Mouse (Mus musculus): ENCODE results near the gene Dpagt1. TPM values are rescaled to one million over a fixed set of nuclear protein-coding genes. Genes with fewer than 3 reads are reported as not detected.
A peak's percentile ranks its signal among the peaks of the same experiment; 100 is the strongest.
"Not testable (repeated sequence)": the region's sequence is repeated elsewhere in the genome, so short reads cannot be mapped to it uniquely, and the experiment has no call there.

Dpagt1 gene
- polyA plus RNA-seq, 1 experiment, result 24.0 TPM

DNA sequence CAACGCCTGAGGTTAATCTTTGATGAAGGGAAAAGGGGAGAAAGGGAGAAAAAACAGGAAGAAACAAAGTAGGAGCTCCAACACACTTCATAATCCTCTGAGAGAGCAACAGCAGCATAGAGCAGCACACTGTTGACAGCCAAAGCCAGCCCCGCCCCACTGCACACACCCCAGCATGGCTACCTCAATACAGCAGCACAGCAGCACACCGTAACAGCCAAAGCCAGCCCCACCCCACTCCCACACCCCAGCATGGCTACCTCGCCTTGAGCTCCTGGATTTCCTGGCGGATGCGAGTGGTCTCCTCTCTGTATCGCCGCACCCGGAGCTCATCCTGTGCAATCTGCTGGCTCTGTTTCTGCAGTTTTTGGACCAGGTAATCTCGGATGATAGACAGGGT lies 26.5 kb downstream of the Dpagt1 start:
- no peaks in the 10 kb centered on the region for H3K4me1 ChIP-seq (ENCODE audit: control insufficient read depth, insufficient read depth, insufficient read length)
- H3K27me3 ChIP-seq (ENCODE audit: control insufficient read depth, insufficient read depth, low read length), result no peaks in the 10 kb centered on the region
- no peak for DNase-seq (ENCODE audit: low read depth in 1 of 2, low spot score in 2 of 2)
- no peak for TF ChIP-seq CTCF (IDR thresholded peaks at IDR 0.05; ENCODE audit: extremely low read depth, insufficient read depth, insufficient read length, insufficient replicate concordance)
- no peak for TF ChIP-seq POLR2A (IDR thresholded peaks at IDR 0.05; ENCODE audit: low read depth, low read length)
- peaks cover 69% of the 10 kb centered on the region for H3K36me3 ChIP-seq (ENCODE audit: control insufficient read depth, insufficient read depth, low read length)
- 97% methylated on average over 10 of the region's 10 CpGs for WGBS
- no peak overlapping the region for H3K4me3 ChIP-seq (ENCODE audit: extremely low read depth, insufficient read depth, insufficient read length)
- H3K27ac ChIP-seq (ENCODE audit: insufficient read depth, low read length), result no peak overlapping the region

DNA sequence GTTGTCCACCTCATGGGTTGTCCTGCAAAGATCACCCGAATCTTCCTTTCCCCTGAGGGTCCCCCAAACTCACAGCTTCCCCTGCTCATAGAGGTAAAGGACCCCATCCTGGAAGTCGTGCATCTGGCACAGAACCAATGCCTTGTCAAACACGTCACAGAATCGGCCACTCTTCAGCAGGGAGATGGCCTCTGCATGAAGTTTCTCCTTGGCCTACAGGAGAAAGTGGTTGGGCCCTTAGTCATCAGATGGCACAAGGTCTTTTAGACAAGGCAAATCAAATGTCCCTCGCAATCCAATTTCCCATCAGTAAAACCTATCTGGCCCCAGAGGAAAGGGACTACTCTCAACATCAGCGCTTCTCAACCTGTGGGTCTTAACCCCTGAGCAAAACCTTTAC lies 27.3 kb downstream of the Dpagt1 start:
- no peaks in the 10 kb centered on the region for H3K4me1 ChIP-seq (ENCODE audit: control insufficient read depth, insufficient read depth, insufficient read length)
- TF ChIP-seq CTCF (IDR thresholded peaks at IDR 0.05; ENCODE audit: extremely low read depth, insufficient read depth, insufficient read length, insufficient replicate concordance) (no peak), POLR2A (IDR thresholded peaks at IDR 0.05; ENCODE audit: low read depth, low read length) (no peak)

DNA sequence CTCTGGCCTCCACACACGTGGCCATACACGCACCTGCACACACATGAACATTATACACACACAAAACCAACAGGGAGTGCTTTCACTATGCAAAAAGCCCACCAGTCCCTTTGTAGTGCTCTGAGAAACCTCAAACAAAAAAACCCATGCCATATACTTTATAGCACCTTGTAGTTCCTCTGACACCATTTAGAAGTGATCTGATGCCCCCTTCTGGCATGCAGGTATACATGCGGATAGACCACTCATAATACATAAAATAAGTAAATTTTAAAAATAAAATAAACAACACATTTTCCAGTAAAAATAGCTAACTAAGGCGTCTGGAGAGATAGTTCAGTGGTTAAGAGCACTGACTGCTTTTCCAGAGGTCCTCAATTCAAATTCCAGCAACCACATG lies 31.4 kb downstream of the Dpagt1 start:
- peaks cover 4% of the 10 kb centered on the region; the same call in 1 of the 2 replicates for H3K4me1 ChIP-seq (ENCODE audit: control insufficient read depth, insufficient read depth, insufficient read length)
- no peaks in the 10 kb centered on the region for H3K27me3 ChIP-seq (ENCODE audit: control insufficient read depth, insufficient read depth, low read length)
- TF ChIP-seq CTCF (IDR thresholded peaks at IDR 0.05; ENCODE audit: extremely low read depth, insufficient read depth, insufficient read length, insufficient replicate concordance) (no peak), POLR2A (IDR thresholded peaks at IDR 0.05; ENCODE audit: low read depth, low read length) (no peak)
- H3K4me3 ChIP-seq (ENCODE audit: extremely low read depth, insufficient read depth, insufficient read length), result no peak overlapping the region
- H3K36me3 ChIP-seq (ENCODE audit: control insufficient read depth, insufficient read depth, low read length), result peaks cover 54% of the 10 kb centered on the region
- no peak overlapping the region for H3K27ac ChIP-seq (ENCODE audit: insufficient read depth, low read length)
- peak in 1 of 2 experiments; percentile 25 for DNase-seq (ENCODE audit: low read depth in 1 of 2, low spot score in 2 of 2)
- WGBS, result 67% methylated on average over 4 of the region's 4 CpGs

More for the DNA sequence above, 27.3 kb downstream of the Dpagt1 start:
- 93% methylated on average over 6 of the region's 6 CpGs for WGBS
- H3K36me3 ChIP-seq (ENCODE audit: control insufficient read depth, insufficient read depth, low read length), result peaks cover 67% of the 10 kb centered on the region
- no peaks in the 10 kb centered on the region for H3K27me3 ChIP-seq (ENCODE audit: control insufficient read depth, insufficient read depth, low read length)
- no peak for DNase-seq (ENCODE audit: low read depth in 1 of 2, low spot score in 2 of 2)
- H3K4me3 ChIP-seq (ENCODE audit: extremely low read depth, insufficient read depth, insufficient read length), result no peak overlapping the region
- H3K27ac ChIP-seq (ENCODE audit: insufficient read depth, low read length), result no peak overlapping the region

DNA sequence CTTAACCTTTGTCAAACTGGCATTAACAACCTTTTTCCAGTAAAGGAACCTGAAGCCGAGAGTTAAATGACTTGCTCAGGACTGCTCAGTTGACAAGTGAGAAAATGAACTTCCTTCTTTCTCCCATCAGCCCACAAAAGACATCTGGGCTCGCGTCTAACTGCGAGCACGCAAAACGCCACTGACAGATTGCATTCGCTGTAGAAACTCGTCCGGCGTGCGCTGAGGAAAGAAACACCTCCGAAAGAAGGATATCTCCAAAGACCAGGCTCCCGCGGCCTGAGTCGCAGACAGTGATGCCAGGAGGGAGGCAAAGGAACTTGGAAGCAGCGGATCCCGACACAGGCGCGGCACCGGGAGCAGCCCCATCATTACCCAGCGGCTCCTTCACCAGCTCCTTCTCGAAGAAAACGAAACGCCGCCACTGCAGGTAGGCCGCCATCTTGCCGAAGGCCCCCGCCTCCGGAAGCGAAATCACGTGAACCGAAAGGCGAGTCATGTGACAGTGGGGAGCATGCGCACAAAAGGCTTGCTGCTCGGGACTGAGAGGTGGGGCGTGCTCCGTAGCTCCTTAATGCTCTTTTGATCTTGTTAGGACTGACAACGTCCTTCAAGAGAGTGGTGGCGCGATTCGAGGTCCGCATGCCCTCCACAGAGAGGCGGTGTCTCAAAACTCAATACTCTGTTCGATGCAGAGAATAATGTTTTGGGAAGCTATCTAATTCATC lies 35.5 kb downstream of the Dpagt1 start, which contains the start of gene Vps11:
Vps11 (minus strand) TSS at position 481 of the 728 bp plus-strand sequence.
- under 1% methylated on average over 44 of the region's 44 CpGs for WGBS
- TF ChIP-seq POLR2A (IDR thresholded peaks at IDR 0.05; ENCODE audit: low read depth, low read length), result peak; percentile 83
- no peak for TF ChIP-seq CTCF (IDR thresholded peaks at IDR 0.05; ENCODE audit: extremely low read depth, insufficient read depth, insufficient read length, insufficient replicate concordance)
- peaks cover 17% of the 10 kb centered on the region for H3K36me3 ChIP-seq (ENCODE audit: control insufficient read depth, insufficient read depth, low read length)
- H3K27ac ChIP-seq (ENCODE audit: insufficient read depth, low read length), result peak within 1 kb of the TSS; percentile 85
- peaks cover 4% of the 10 kb centered on the region; the same call in 1 of the 2 replicates for H3K4me1 ChIP-seq (ENCODE audit: control insufficient read depth, insufficient read depth, insufficient read length)
- H3K4me3 ChIP-seq (ENCODE audit: extremely low read depth, insufficient read depth, insufficient read length), result peak within 1 kb of the TSS; percentile 99
- peak; percentile 93 to 96 for DNase-seq (ENCODE audit: low read depth in 1 of 2, low spot score in 2 of 2)
- no peaks in the 10 kb centered on the region for H3K27me3 ChIP-seq (ENCODE audit: control insufficient read depth, insufficient read depth, low read length)

DNA sequence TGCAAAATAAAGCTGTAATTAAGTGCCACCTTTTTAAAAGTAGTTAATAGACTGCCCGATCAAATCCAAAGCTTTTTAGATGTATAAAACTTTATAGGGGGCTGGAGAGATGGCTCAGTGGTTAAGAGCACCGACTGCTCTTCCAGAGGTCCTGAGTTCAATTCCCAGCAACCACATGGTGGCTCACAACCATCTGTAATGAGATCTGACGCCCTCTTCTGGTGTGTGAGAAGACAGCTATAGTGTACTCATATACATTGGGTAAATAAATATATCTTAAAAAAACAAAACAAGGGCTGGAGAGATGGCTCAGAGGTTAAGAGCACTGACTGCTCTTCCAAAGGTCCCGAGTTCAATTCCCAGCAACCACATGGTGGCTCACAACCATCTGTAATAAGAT lies 36.1 kb downstream of the Dpagt1 start:
- Histone ChIP-seq H3K27ac (ENCODE audit: insufficient read depth, low read length) (peak overlapping the region; percentile 29; the same call in 1 of the 2 replicates), H3K4me3 (ENCODE audit: extremely low read depth, insufficient read depth, insufficient read length) (peak overlapping the region; percentile 99; the same call in 1 of the 2 replicates), H3K36me3 (ENCODE audit: control insufficient read depth, insufficient read depth, low read length) (peaks cover 13% of the 10 kb centered on the region)
- DNase-seq (ENCODE audit: low read depth in 1 of 2, low spot score in 2 of 2); H3K27me3 ChIP-seq (ENCODE audit: control insufficient read depth, insufficient read depth, low read length); H3K4me1 ChIP-seq (ENCODE audit: control insufficient read depth, insufficient read depth, insufficient read length): not testable (repeated sequence)
- 44% methylated on average over 4 of the region's 4 CpGs for WGBS

DNA sequence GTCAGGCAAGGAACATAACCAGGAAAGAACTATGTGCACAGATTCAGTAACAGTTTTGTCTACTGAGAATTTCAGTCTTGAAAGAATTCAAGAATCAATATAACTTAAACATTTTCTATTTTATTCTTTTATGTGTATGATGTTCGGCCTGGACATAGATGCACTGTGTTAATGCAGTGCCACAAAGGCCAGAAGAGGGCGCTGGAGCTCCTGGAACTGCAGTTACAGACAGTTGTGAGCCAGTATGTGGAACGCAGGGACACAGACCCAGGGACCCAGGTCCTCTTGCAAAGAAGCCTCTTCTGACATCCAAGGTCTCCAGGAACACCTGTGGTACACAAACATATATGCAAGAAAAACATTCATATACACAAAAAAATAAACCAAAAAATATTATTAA lies 38.7 kb downstream of the Dpagt1 start:
- H3K4me1 ChIP-seq (ENCODE audit: control insufficient read depth, insufficient read depth, insufficient read length), result peaks cover 4% of the 10 kb centered on the region; the same call in 1 of the 2 replicates
- no peak overlapping the region for H3K27ac ChIP-seq (ENCODE audit: insufficient read depth, low read length)
- 68% methylated on average over 3 of the region's 3 CpGs for WGBS
- TF ChIP-seq POLR2A (IDR thresholded peaks at IDR 0.05; ENCODE audit: low read depth, low read length), result no peak
- TF ChIP-seq CTCF (IDR thresholded peaks at IDR 0.05; ENCODE audit: extremely low read depth, insufficient read depth, insufficient read length, insufficient replicate concordance), result peak; percentile 8; the same call in 1 of the 2 replicates
- peaks cover 2% of the 10 kb centered on the region; the same call in 1 of the 2 replicates for H3K36me3 ChIP-seq (ENCODE audit: control insufficient read depth, insufficient read depth, low read length)
- no peak for DNase-seq (ENCODE audit: low read depth in 1 of 2, low spot score in 2 of 2)
- H3K27me3 ChIP-seq (ENCODE audit: control insufficient read depth, insufficient read depth, low read length), result no peaks in the 10 kb centered on the region
- H3K4me3 ChIP-seq (ENCODE audit: extremely low read depth, insufficient read depth, insufficient read length), result no peak overlapping the region

DNA sequence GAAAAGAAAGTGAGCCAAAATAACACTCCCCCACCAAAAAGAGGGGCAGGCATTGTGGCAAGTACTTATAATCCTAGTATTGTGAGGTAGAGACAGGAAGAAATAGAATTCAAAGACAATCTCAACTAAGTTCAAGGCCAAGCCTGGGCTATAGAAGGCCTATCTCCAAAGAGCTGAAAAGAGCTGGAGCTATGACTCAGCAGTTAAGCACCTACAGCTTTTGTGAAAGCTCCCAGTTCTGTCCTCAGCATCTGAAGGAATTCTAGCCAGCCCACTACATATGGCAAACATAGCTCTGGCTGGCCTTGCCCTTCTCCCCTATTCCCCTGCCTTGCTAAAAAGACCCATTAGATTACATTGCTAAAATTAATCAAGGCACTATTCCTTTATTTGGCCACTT lies 47.6 kb downstream of the Dpagt1 start:
- Histone ChIP-seq H3K4me1 (ENCODE audit: control insufficient read depth, insufficient read depth, insufficient read length) (no peaks in the 10 kb centered on the region), H3K4me3 (ENCODE audit: extremely low read depth, insufficient read depth, insufficient read length) (no peak overlapping the region), H3K27me3 (ENCODE audit: control insufficient read depth, insufficient read depth, low read length) (no peaks in the 10 kb centered on the region), H3K27ac (ENCODE audit: insufficient read depth, low read length) (no peak overlapping the region), H3K36me3 (ENCODE audit: control insufficient read depth, insufficient read depth, low read length) (no peaks in the 10 kb centered on the region)
- TF ChIP-seq CTCF (IDR thresholded peaks at IDR 0.05; ENCODE audit: extremely low read depth, insufficient read depth, insufficient read length, insufficient replicate concordance), result no peak
- no peak for TF ChIP-seq POLR2A (IDR thresholded peaks at IDR 0.05; ENCODE audit: low read depth, low read length)
- no peak for DNase-seq (ENCODE audit: low read depth in 1 of 2, low spot score in 2 of 2)
